Mouse (Mus musculus): ENCODE results near the gene Cd79a. TPM values are rescaled to one million over a fixed set of nuclear protein-coding genes. Genes with fewer than 3 reads are reported as not detected.
A peak's percentile ranks its signal among the peaks of the same experiment; 100 is the strongest.

The Cd79a gene
- polyA plus RNA-seq, 1 experiment from 2014 or later: 0.25 TPM

- no peak overlapping the region for H3K27ac ChIP-seq (replicated peaks)
- WGBS: 95% methylated on average over 20 of the region's 20 CpGs
- H3K27me3 ChIP-seq (ENCODE audit: control insufficient read depth, insufficient read depth, low read length): no peaks in the 10 kb centered on the region
- no peaks in the 10 kb centered on the region for H3K9me3 ChIP-seq (ENCODE audit: control insufficient read depth, low read length)
- no peak overlapping the region for H3K4me2 ChIP-seq (replicated peaks; ENCODE audit: low read depth)
- peaks cover 47% of the 10 kb centered on the region for H3K36me3 ChIP-seq (ENCODE audit: control insufficient read depth, insufficient read depth, low read length)
- ATAC-seq (ENCODE audit: low FRiP score, low TSS enrichment) (peak; percentile 49; the same call in 1 of the 2 replicates), DNase-seq (ENCODE audit: low spot score) (no peak)
- no peak overlapping the region for H3K4me3 ChIP-seq (ENCODE audit: low read depth, low read length)
- no peaks in the 10 kb centered on the region for H3K4me1 ChIP-seq (replicated peaks; ENCODE audit: control insufficient read depth, insufficient read depth)
- no peak overlapping the region for H3K9ac ChIP-seq (ENCODE audit: low read length)
- no peak for TF ChIP-seq EP300 (optimal IDR thresholded peaks at IDR 0.05)
These were observed 21.7 kb downstream of the Cd79a start for GRCm38 (mm10) chr7:24918763-24919323.

DNA sequence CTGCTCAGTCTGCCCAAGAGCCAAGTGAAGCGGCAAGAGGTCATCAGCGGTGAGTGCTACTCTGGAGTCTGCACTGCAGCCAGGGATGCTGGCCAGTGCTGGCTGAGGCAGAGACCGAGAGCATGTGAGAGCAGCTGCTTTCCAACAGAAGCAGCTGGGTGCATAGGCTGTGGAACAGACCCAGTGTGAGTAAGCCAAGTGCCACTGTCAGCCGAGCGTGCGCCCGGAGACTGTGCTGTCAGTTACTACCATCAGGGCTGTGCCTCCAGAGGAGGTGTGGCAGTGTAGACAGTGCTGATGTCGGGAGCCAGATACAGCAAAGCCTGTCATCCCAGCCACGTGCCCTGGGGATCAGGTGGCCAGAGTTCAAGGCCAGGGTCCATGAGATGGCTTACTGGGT, 22.5 kb downstream of the Cd79a start:
- TF ChIP-seq CTCF (IDR thresholded peaks at IDR 0.05; ENCODE audit: low read depth) (no peak), EP300 (optimal IDR thresholded peaks at IDR 0.05) (no peak)
- no peaks in the 10 kb centered on the region for H3K9me3 ChIP-seq (ENCODE audit: control insufficient read depth, low read length)
- no peaks in the 10 kb centered on the region for H3K27me3 ChIP-seq (ENCODE audit: control insufficient read depth, insufficient read depth, low read length)
- H3K36me3 ChIP-seq (ENCODE audit: control insufficient read depth, insufficient read depth, low read length): peaks cover 54% of the 10 kb centered on the region
- H3K4me1 ChIP-seq (replicated peaks; ENCODE audit: control insufficient read depth, insufficient read depth): no peaks in the 10 kb centered on the region
- no peak overlapping the region for H3K4me2 ChIP-seq (replicated peaks; ENCODE audit: low read depth)
- H3K4me3 ChIP-seq (ENCODE audit: low read depth, low read length): no peak overlapping the region
- H3K9ac ChIP-seq (ENCODE audit: low read length): no peak overlapping the region
- DNase-seq (ENCODE audit: low spot score) (no peak), ATAC-seq (ENCODE audit: low FRiP score, low TSS enrichment) (no peak)
- no peak overlapping the region for H3K27ac ChIP-seq (replicated peaks)
- WGBS: 90% methylated on average over 9 of the region's 9 CpGs

DNA sequence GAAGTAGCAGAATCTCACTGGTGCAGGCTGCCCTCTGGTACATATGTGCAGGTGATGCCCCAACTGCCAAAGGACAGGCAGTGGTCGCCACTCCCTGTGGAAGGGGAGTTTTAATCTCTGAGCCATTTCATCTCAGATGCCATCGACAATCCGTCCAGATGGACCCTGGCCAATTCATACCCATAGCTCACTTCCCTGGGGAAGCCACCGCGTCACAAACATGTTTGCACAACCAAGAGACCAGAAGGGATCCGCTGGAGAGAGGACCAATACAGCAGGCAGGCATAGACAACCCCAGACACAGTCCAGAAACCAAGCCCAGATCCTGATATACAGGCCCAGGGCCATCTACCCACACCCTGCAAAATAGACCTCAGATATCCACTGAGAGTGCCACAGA, 33.3 kb downstream of the Cd79a start:
- peaks cover 6% of the 10 kb centered on the region; the same call in 1 of the 2 replicates for H3K27me3 ChIP-seq (ENCODE audit: control insufficient read depth, insufficient read depth, low read length)
- WGBS: 50% methylated on average over 6 of the region's 6 CpGs
- no peak for TF ChIP-seq EP300 (optimal IDR thresholded peaks at IDR 0.05)
- no peak for TF ChIP-seq CTCF (IDR thresholded peaks at IDR 0.05; ENCODE audit: low read depth)

GRCm38 (mm10) chr7:24931651-24932050, 34.5 kb downstream of the Cd79a start:
- no peak overlapping the region for H3K27ac ChIP-seq (replicated peaks)
- H3K4me2 ChIP-seq (replicated peaks; ENCODE audit: low read depth): no peak overlapping the region
- H3K9ac ChIP-seq (ENCODE audit: low read length): no peak overlapping the region
- peaks cover 6% of the 10 kb centered on the region; the same call in 1 of the 2 replicates for H3K27me3 ChIP-seq (ENCODE audit: control insufficient read depth, insufficient read depth, low read length)
- WGBS: 2% methylated on average over 13 of the region's 15 CpGs
- H3K4me1 ChIP-seq (replicated peaks; ENCODE audit: control insufficient read depth, insufficient read depth): no peaks in the 10 kb centered on the region
- no peak for ATAC-seq (ENCODE audit: low FRiP score, low TSS enrichment)
- no peaks in the 10 kb centered on the region for H3K9me3 ChIP-seq (ENCODE audit: control insufficient read depth, low read length)
- no peak for TF ChIP-seq CTCF (IDR thresholded peaks at IDR 0.05; ENCODE audit: low read depth)
- no peak for TF ChIP-seq EP300 (optimal IDR thresholded peaks at IDR 0.05)
- no peak for DNase-seq (ENCODE audit: low spot score)
- no peaks in the 10 kb centered on the region for H3K36me3 ChIP-seq (ENCODE audit: control insufficient read depth, insufficient read depth, low read length)
- no peak overlapping the region for H3K4me3 ChIP-seq (ENCODE audit: low read depth, low read length)

More for the DNA sequence above, 33.3 kb downstream of the Cd79a start:
- no peak overlapping the region for H3K4me2 ChIP-seq (replicated peaks; ENCODE audit: low read depth)
- no peak overlapping the region for H3K27ac ChIP-seq (replicated peaks)
- ATAC-seq (ENCODE audit: low FRiP score, low TSS enrichment) (no peak), DNase-seq (ENCODE audit: low spot score) (no peak)
- H3K9me3 ChIP-seq (ENCODE audit: control insufficient read depth, low read length): no peaks in the 10 kb centered on the region
- no peaks in the 10 kb centered on the region for H3K4me1 ChIP-seq (replicated peaks; ENCODE audit: control insufficient read depth, insufficient read depth)
- no peak overlapping the region for H3K4me3 ChIP-seq (ENCODE audit: low read depth, low read length)
- H3K36me3 ChIP-seq (ENCODE audit: control insufficient read depth, insufficient read depth, low read length): peaks cover 3% of the 10 kb centered on the region
- H3K9ac ChIP-seq (ENCODE audit: low read length): no peak overlapping the region

- WGBS: 6% methylated on average over 6 of the region's 6 CpGs
- H3K27me3 ChIP-seq (ENCODE audit: control insufficient read depth, insufficient read depth, low read length): peaks cover 22% of the 10 kb centered on the region; the same call in 1 of the 2 replicates
- H3K9ac ChIP-seq (ENCODE audit: low read length): no peak overlapping the region
- TF ChIP-seq EP300 (optimal IDR thresholded peaks at IDR 0.05): no peak
- TF ChIP-seq CTCF (IDR thresholded peaks at IDR 0.05; ENCODE audit: low read depth): no peak
- ATAC-seq (ENCODE audit: low FRiP score, low TSS enrichment): no peak
- no peaks in the 10 kb centered on the region for H3K4me1 ChIP-seq (replicated peaks; ENCODE audit: control insufficient read depth, insufficient read depth)
- no peaks in the 10 kb centered on the region for H3K9me3 ChIP-seq (ENCODE audit: control insufficient read depth, low read length)
- DNase-seq (ENCODE audit: low spot score): no peak
- H3K4me3 ChIP-seq (ENCODE audit: low read depth, low read length): no peak overlapping the region
- H3K27ac ChIP-seq (replicated peaks): no peak overlapping the region
- H3K36me3 ChIP-seq (ENCODE audit: control insufficient read depth, insufficient read depth, low read length): no peaks in the 10 kb centered on the region
- no peak overlapping the region for H3K4me2 ChIP-seq (replicated peaks; ENCODE audit: low read depth)
These were observed 46.5 kb downstream of the Cd79a start for GRCm38 (mm10) chr7:24943641-24944040.

- Histone ChIP-seq H3K4me2 (replicated peaks; ENCODE audit: low read depth) (peak within 1 kb of the TSS; percentile 55), H3K9ac (ENCODE audit: low read length) (0 out of 2 replicates have a peak within 1 kb of the TSS, but pooled peaks have one; percentile 8), H3K27ac (replicated peaks) (no peak within 1 kb of the TSS), H3K4me1 (replicated peaks; ENCODE audit: control insufficient read depth, insufficient read depth) (no peaks in the 10 kb centered on the region), H3K27me3 (ENCODE audit: control insufficient read depth, insufficient read depth, low read length) (peaks cover 23% of the 10 kb centered on the region; the same call in 1 of the 2 replicates), H3K36me3 (ENCODE audit: control insufficient read depth, insufficient read depth, low read length) (no peaks in the 10 kb centered on the region), H3K9me3 (ENCODE audit: control insufficient read depth, low read length) (no peaks in the 10 kb centered on the region), H3K4me3 (ENCODE audit: low read depth, low read length) (peak within 1 kb of the TSS; percentile 36)
- no peak for DNase-seq (ENCODE audit: low spot score)
- WGBS: 1% methylated on average over 62 of the region's 72 CpGs
- TF ChIP-seq EP300 (optimal IDR thresholded peaks at IDR 0.05) (no peak), CTCF (IDR thresholded peaks at IDR 0.05; ENCODE audit: low read depth) (no peak)
- no peak for ATAC-seq (ENCODE audit: low FRiP score, low TSS enrichment)
These were observed 47.2 kb downstream of the Cd79a start, which contains the start of gene Gm4881 for GRCm38 (mm10) chr7:24944257-24944950. TSS of gene Gm4881 (minus strand) at chr7:24944494.

Measured in stomach, postnatal 0 days (tissue).